Mouse (Mus musculus) heart, postnatal 0 days (tissue): ENCODE data around the gene Gtf2f2.

ENCODE experiments used
- CTCF ChIP-seq: IDR thresholded peaks from 2 replicates; pipeline ENCODE4 v1.5.1; 2016; ENCODE audit warnings: antibody characterized with exemption, control low read depth, low read depth
- EP300 ChIP-seq: IDR thresholded peaks from 2 replicates; pipeline ENCODE4 v1.6.1; 2016; ENCODE audit warnings: antibody characterized with exemption, low read depth

- TF ChIP-seq CTCF: no peak
- TF ChIP-seq EP300: no peak
Measured at GRCm38 (mm10) chr14:75866706-75867333, 143.8 kb downstream of the Gtf2f2 start.
